Mouse (Mus musculus) intestine, embryonic 16.5 days (tissue): ENCODE results near the gene Vgll4. TPM values are rescaled to one million over a fixed set of nuclear protein-coding genes. Genes with fewer than 3 reads are reported as not detected.

Experiments
- ATAC-seq: fragments of 200-750 bp; cut with Nextera tagmentation; 2 replicates; pipeline ENCODE4 v1.8.0; 2017; ENCODE audit warnings: moderate TSS enrichment, moderate library complexity
- H3K27ac ChIP-seq: fragments of 300-500 bp; sonication (generic); 2 replicates; pipeline ENCODE4 v1.5.1; 2014; ENCODE audit warnings: mild to moderate bottlenecking, low read length
- H3K27me3 ChIP-seq: fragments of 300-500 bp; sonication (generic); replicated peaks from 2 replicates; pipeline ENCODE4 v1.6.1; 2014; ENCODE audit warnings: low read length, control low read depth, mixed read lengths; ENCODE audit not compliant: control insufficient read depth, insufficient read depth
- H3K36me3 ChIP-seq: fragments of 300-500 bp; sonication (generic); 2 replicates; pipeline ENCODE4 v1.6.1; 2014; ENCODE audit warnings: low read length, control low read depth; ENCODE audit not compliant: control insufficient read depth, insufficient read depth
- H3K4me1 ChIP-seq: fragments of 300-500 bp; sonication (generic); 2 replicates; pipeline ENCODE4 v1.6.1; 2014; ENCODE audit warnings: low read length, control low read depth, mixed read lengths; ENCODE audit not compliant: control insufficient read depth, insufficient read depth
- H3K4me2 ChIP-seq: fragments of 300-500 bp; sonication (generic); 2 replicates; pipeline ENCODE4 v1.6.1; 2014; ENCODE audit warnings: low read depth, low read length, control low read depth
- H3K4me3 ChIP-seq: fragments of 300-500 bp; sonication (generic); 2 replicates; pipeline ENCODE4 v1.5.1; 2014; ENCODE audit warnings: mild to moderate bottlenecking, low read length
- H3K9ac ChIP-seq: fragments of 300-500 bp; sonication (generic); 2 replicates; pipeline ENCODE4 v1.6.1; 2014; ENCODE audit warnings: low read depth, low read length
- H3K9me3 ChIP-seq: fragments of 300-500 bp; sonication (generic); 2 replicates; pipeline ENCODE4 v1.6.1; 2016; ENCODE audit warnings: low read length, control low read depth; ENCODE audit not compliant: control insufficient read depth
- WGBS: fragments of 180-500 bp; shearing (Covaris S2); extraction: QIAGEN DNeasy Blood & Tissue Kit; methylation state at CpG from one replicate; pipeline ENCODE4 v1.1.7; 2014; 5-methylcytosine and 5-hydroxymethylcytosine counted together
- polyA plus RNA-seq: library from polyadenylated mRNA; unstranded; fragments of >200 nt; fragmentation: Nextera tagmentation; extraction: Ambion mirVana; gene quantifications from 2 replicates; pipeline ENCODE4 v1.2.1, GENCODE M21; 2015

The Vgll4 gene
- polyA plus RNA-seq, 1 experiment from 2014 or later, result 75.7 TPM

GRCm38 (mm10) chr6:114866078-114866477 lies 103.7 kb downstream of the Vgll4 start:
- H3K4me3 ChIP-seq, result no peak overlapping the region
- H3K9me3 ChIP-seq, result no peaks in the 10 kb centered on the region
- H3K9ac ChIP-seq, result no peak overlapping the region
- no peaks in the 10 kb centered on the region for H3K27me3 ChIP-seq
- WGBS, result 63% methylated on average over 3 of the region's 3 CpGs
- no peak overlapping the region for H3K27ac ChIP-seq
- no peak for ATAC-seq
- H3K36me3 ChIP-seq, result peaks cover 10% of the 10 kb centered on the region
- H3K4me2 ChIP-seq, result no peak overlapping the region
- H3K4me1 ChIP-seq, result peaks cover 26% of the 10 kb centered on the region

- Histone ChIP-seq H3K4me3 (no peak overlapping the region), H3K4me1 (peaks cover 17% of the 10 kb centered on the region), H3K9ac (no peak overlapping the region), H3K27ac (no peak overlapping the region), H3K27me3 (no peaks in the 10 kb centered on the region), H3K36me3 (peaks cover 17% of the 10 kb centered on the region), H3K4me2 (no peak overlapping the region), H3K9me3 (no peaks in the 10 kb centered on the region)
- 82% methylated on average over 8 of the region's 8 CpGs for WGBS
- no peak for ATAC-seq
Measured at GRCm38 (mm10) chr6:114864421-114864820, 105.4 kb downstream of the Vgll4 start.

GRCm38 (mm10) chr6:114863501-114863900 lies 106.3 kb downstream of the Vgll4 start:
- ATAC-seq, result no peak
- peaks cover 21% of the 10 kb centered on the region for H3K36me3 ChIP-seq
- no peak overlapping the region for H3K4me2 ChIP-seq
- peaks cover 16% of the 10 kb centered on the region for H3K4me1 ChIP-seq
- H3K27me3 ChIP-seq, result no peaks in the 10 kb centered on the region
- no peak overlapping the region for H3K27ac ChIP-seq
- 88% methylated on average over 5 of the region's 5 CpGs for WGBS
- no peaks in the 10 kb centered on the region for H3K9me3 ChIP-seq
- no peak overlapping the region for H3K4me3 ChIP-seq
- no peak overlapping the region for H3K9ac ChIP-seq

- WGBS, result 85% methylated on average over 9 of the region's 9 CpGs
- H3K36me3 ChIP-seq, result peaks cover 21% of the 10 kb centered on the region
- no peak for ATAC-seq
- no peak overlapping the region for H3K27ac ChIP-seq
- H3K4me3 ChIP-seq, result no peak overlapping the region
- no peak overlapping the region for H3K4me2 ChIP-seq
- no peaks in the 10 kb centered on the region for H3K27me3 ChIP-seq
- no peaks in the 10 kb centered on the region for H3K9me3 ChIP-seq
- H3K9ac ChIP-seq, result no peak overlapping the region
- H3K4me1 ChIP-seq, result peaks cover 16% of the 10 kb centered on the region
Measured at GRCm38 (mm10) chr6:114862046-114862445, 107.7 kb downstream of the Vgll4 start.

GRCm38 (mm10) chr6:114861591-114861990 lies 108.2 kb downstream of the Vgll4 start:
- Histone ChIP-seq H3K4me2 (no peak overlapping the region), H3K36me3 (peaks cover 21% of the 10 kb centered on the region), H3K27ac (peak overlapping the region; percentile 51), H3K27me3 (no peaks in the 10 kb centered on the region), H3K9ac (no peak overlapping the region), H3K4me1 (peaks cover 16% of the 10 kb centered on the region), H3K4me3 (no peak overlapping the region), H3K9me3 (no peaks in the 10 kb centered on the region)
- WGBS, result 81% methylated on average over 9 of the region's 9 CpGs
- no peak for ATAC-seq

- Histone ChIP-seq H3K36me3 (peaks cover 21% of the 10 kb centered on the region), H3K27me3 (no peaks in the 10 kb centered on the region), H3K4me2 (no peak overlapping the region), H3K9ac (0 out of 2 replicates have a peak overlapping the region, but pooled peaks have one; percentile 12), H3K4me3 (no peak overlapping the region), H3K9me3 (no peaks in the 10 kb centered on the region), H3K4me1 (peaks cover 18% of the 10 kb centered on the region), H3K27ac (peak overlapping the region; percentile 51)
- peak; percentile 62 for ATAC-seq
- 72% methylated on average over 14 of the region's 14 CpGs for WGBS
Measured at GRCm38 (mm10) chr6:114860677-114861568, 108.9 kb downstream of the Vgll4 start.

GRCm38 (mm10) chr6:114858722-114859053 lies 111.1 kb downstream of the Vgll4 start:
- H3K4me2 ChIP-seq, result no peak overlapping the region
- H3K27ac ChIP-seq, result no peak overlapping the region
- H3K4me1 ChIP-seq, result peaks cover 24% of the 10 kb centered on the region
- H3K9ac ChIP-seq, result no peak overlapping the region
- H3K4me3 ChIP-seq, result no peak overlapping the region
- H3K36me3 ChIP-seq, result peaks cover 18% of the 10 kb centered on the region
- WGBS, result 81% methylated on average over 4 of the region's 4 CpGs
- no peaks in the 10 kb centered on the region for H3K27me3 ChIP-seq
- ATAC-seq, result no peak
- H3K9me3 ChIP-seq, result no peaks in the 10 kb centered on the region

- WGBS, result 83% methylated on average over 3 of the region's 3 CpGs
- H3K4me2 ChIP-seq, result no peak overlapping the region
- no peak overlapping the region for H3K27ac ChIP-seq
- peaks cover 17% of the 10 kb centered on the region for H3K36me3 ChIP-seq
- no peaks in the 10 kb centered on the region for H3K9me3 ChIP-seq
- peaks cover 24% of the 10 kb centered on the region for H3K4me1 ChIP-seq
- ATAC-seq, result no peak
- H3K27me3 ChIP-seq, result no peaks in the 10 kb centered on the region
- no peak overlapping the region for H3K4me3 ChIP-seq
- no peak overlapping the region for H3K9ac ChIP-seq
Measured at GRCm38 (mm10) chr6:114857996-114858721, 111.6 kb downstream of the Vgll4 start.

- no peaks in the 10 kb centered on the region for H3K9me3 ChIP-seq
- ATAC-seq, result no peak
- no peak overlapping the region for H3K4me2 ChIP-seq
- H3K4me3 ChIP-seq, result no peak overlapping the region
- 82% methylated on average over 4 of the region's 4 CpGs for WGBS
- peaks cover 14% of the 10 kb centered on the region for H3K36me3 ChIP-seq
- no peak overlapping the region for H3K9ac ChIP-seq
- no peaks in the 10 kb centered on the region for H3K27me3 ChIP-seq
- H3K27ac ChIP-seq, result no peak overlapping the region
- H3K4me1 ChIP-seq, result peaks cover 24% of the 10 kb centered on the region
Measured at GRCm38 (mm10) chr6:114856501-114856900, 113.3 kb downstream of the Vgll4 start.
